Mouse (Mus musculus): Measurements from ENCODE around the gene Chst2. TPM values are rescaled to one million over a fixed set of nuclear protein-coding genes. Genes with fewer than 3 reads are reported as not detected.

The Chst2 gene
- polyA plus RNA-seq (2014; fragmentation: Nextera tagmentation; extraction: Ambion mirVana), result 16.3 and 19.9 TPM in 2 replicates

DNA sequence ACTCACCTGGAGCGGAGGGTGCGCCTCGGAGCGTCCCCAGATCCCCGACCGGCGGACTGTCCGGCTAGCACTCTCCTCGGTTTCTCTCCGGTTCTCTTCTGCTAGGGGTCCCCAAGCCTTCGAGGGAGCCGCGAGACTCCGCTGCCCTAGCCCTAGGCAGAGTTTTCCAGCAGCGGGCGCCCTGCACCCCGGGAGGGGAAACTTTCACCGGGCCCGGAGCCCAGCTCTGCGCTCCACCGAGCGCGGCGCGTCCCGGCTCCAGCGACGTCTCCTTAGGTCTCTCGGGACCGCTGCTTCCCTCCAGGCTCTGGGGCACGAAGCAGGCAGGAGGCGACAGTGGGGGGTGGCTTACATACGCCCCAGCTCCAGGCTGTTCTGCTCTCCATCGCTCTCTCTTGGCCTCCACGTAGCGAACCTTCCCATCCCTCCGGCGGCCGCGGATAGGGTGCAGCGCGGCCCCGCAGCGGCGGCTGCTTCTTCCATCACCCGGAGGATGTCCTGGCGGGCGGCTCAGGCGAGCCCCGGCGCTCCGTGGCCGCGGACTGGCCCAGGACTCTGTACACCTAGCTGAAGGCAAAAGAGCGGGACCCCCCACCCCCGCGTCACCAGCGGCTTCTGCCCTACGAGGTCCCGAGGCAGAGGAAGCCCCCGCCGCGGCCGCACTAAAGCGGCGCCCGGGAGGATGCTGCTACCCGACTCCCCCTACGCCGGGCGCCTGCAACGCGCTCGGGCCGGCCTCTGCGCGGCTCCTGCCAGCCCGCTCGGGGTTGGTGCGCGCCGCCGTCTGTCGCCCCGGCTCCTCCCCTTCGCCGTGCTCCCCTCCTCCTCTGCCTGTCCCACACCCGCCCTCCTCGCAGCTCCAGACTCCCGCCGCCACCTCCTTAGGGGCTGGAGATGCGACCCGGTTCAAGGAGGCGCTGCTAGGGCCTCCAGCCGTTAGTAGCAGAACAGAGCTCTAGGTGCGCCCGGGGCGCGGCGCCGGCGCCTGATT lies at the start of gene Chst2:
Gene Chst2 (minus strand): TSS at position 152 of the 991 bp plus-strand sequence.
- Histone ChIP-seq H3K4me2 (replicated peaks) (peak within 1 kb of the TSS; percentile 79), H3K27ac (peak within 1 kb of the TSS; percentile 65), H3K36me3 (replicated peaks; ENCODE audit: control insufficient read depth, insufficient read depth) (no peaks in the 10 kb centered on the region), H3K9ac (peak within 1 kb of the TSS; percentile 78), H3K4me1 (replicated peaks; ENCODE audit: control insufficient read depth, insufficient read depth, low read length) (peaks cover 10% of the 10 kb centered on the region; the same call in 1 of the 2 replicates), H3K27me3 (ENCODE audit: control insufficient read depth, insufficient read depth, low read length) (peaks cover 9% of the 10 kb centered on the region; the same call in 1 of the 2 replicates), H3K9me3 (ENCODE audit: control insufficient read depth, low read length) (no peaks in the 10 kb centered on the region), H3K4me3 (replicated peaks; ENCODE audit: low read length) (peak within 1 kb of the TSS; percentile 63)
- peak; percentile 94 for ATAC-seq (ENCODE audit: low FRiP score)
- under 1% methylated on average over 98 of the region's 102 CpGs for WGBS
- peak; percentile 79 for DNase-seq (ENCODE audit: low spot score)

DNA sequence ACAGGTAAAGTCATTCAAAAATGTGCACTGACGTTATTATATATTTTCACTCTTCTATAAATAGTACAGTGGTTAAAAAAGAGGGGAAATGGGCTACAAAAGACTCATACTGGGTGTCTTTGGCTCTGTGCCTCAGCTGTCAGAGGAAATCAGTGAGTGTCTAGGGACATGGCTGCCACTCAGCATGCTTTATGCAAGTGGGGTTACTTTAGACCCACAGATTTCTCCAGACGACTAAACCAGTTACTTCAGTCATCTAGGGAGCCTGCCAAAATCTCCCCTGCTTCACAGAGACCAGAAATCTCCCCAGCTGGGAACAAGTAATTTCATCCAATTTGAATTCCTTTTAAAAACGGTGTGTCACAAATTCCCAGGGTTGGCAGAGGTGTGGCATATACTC lies 45.4 kb upstream of the Chst2 start:
- no peak for DNase-seq (ENCODE audit: low spot score)
- Histone ChIP-seq H3K27ac (no peak overlapping the region), H3K9me3 (ENCODE audit: control insufficient read depth, low read length) (no peaks in the 10 kb centered on the region), H3K4me1 (replicated peaks; ENCODE audit: control insufficient read depth, insufficient read depth, low read length) (no peaks in the 10 kb centered on the region), H3K4me3 (replicated peaks; ENCODE audit: low read length) (no peak overlapping the region), H3K36me3 (replicated peaks; ENCODE audit: control insufficient read depth, insufficient read depth) (no peaks in the 10 kb centered on the region), H3K9ac (no peak overlapping the region), H3K27me3 (ENCODE audit: control insufficient read depth, insufficient read depth, low read length) (no peaks in the 10 kb centered on the region), H3K4me2 (replicated peaks) (no peak overlapping the region)
- 56% methylated on average over 3 of the region's 3 CpGs for WGBS
- ATAC-seq (ENCODE audit: low FRiP score), result no peak; the same call in 1 of the 2 replicates

DNA sequence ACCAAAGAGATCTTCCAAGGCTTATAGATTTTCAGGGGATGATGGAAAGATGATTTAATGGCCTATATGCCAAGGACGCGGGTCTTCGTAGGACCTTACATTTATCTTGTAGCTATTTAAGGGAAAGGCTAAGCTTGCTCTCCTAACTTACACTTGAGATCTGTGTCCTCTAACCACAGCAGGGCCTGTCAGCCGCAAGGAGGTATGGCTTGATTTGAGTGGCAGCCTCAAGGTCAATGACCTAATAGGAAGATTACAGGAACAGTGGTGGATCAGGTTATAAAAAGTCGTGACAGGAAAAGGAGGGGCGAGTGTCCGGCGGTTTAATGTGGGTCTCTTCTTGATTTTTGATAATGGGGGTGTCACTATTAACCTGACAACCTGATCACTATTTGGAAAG lies 44.1 kb upstream of the Chst2 start:
- Histone ChIP-seq H3K36me3 (replicated peaks; ENCODE audit: control insufficient read depth, insufficient read depth) (no peaks in the 10 kb centered on the region), H3K9me3 (ENCODE audit: control insufficient read depth, low read length) (no peaks in the 10 kb centered on the region), H3K9ac (no peak overlapping the region), H3K27ac (no peak overlapping the region), H3K27me3 (ENCODE audit: control insufficient read depth, insufficient read depth, low read length) (no peaks in the 10 kb centered on the region), H3K4me3 (replicated peaks; ENCODE audit: low read length) (no peak overlapping the region), H3K4me1 (replicated peaks; ENCODE audit: control insufficient read depth, insufficient read depth, low read length) (no peaks in the 10 kb centered on the region), H3K4me2 (replicated peaks) (no peak overlapping the region)
- no peak for ATAC-seq (ENCODE audit: low FRiP score)
- over 99% methylated on average over 8 of the region's 8 CpGs for WGBS
- DNase-seq (ENCODE audit: low spot score), result no peak

DNA sequence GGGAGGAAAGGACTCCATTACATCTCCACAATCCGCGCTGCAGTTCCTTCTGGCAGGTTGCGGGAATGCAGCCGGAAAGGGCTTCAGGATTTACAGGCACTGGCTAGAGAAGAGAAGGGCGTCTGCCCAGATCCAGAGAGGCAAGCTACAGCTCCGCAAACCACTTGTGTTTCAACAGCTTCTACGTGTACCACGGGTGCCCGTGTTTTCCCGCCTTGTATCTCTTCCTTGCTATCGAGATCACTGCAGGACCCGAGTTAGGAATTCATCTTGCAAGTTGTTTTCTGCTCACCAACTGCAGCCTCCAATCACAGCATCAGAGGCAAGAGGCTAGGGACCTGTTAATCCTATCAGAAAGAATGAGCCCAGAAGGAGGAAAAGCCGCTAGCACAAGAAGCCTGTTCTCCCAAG lies 35.8 kb upstream of the Chst2 start:
- H3K4me1 ChIP-seq (replicated peaks; ENCODE audit: control insufficient read depth, insufficient read depth, low read length), result peaks cover 5% of the 10 kb centered on the region; the same call in 1 of the 2 replicates
- no peak overlapping the region for H3K27ac ChIP-seq
- H3K9ac ChIP-seq, result peak overlapping the region; percentile 25
- WGBS, result 8% methylated on average over 13 of the region's 13 CpGs
- H3K27me3 ChIP-seq (ENCODE audit: control insufficient read depth, insufficient read depth, low read length), result no peaks in the 10 kb centered on the region
- ATAC-seq (ENCODE audit: low FRiP score) (peak; percentile 82), DNase-seq (ENCODE audit: low spot score) (peak; percentile 64)
- no peaks in the 10 kb centered on the region for H3K36me3 ChIP-seq (replicated peaks; ENCODE audit: control insufficient read depth, insufficient read depth)
- H3K9me3 ChIP-seq (ENCODE audit: control insufficient read depth, low read length), result no peaks in the 10 kb centered on the region
- no peak overlapping the region; the same call in 1 of the 2 replicates for H3K4me3 ChIP-seq (replicated peaks; ENCODE audit: low read length)
- H3K4me2 ChIP-seq (replicated peaks), result peak overlapping the region; percentile 42

DNA sequence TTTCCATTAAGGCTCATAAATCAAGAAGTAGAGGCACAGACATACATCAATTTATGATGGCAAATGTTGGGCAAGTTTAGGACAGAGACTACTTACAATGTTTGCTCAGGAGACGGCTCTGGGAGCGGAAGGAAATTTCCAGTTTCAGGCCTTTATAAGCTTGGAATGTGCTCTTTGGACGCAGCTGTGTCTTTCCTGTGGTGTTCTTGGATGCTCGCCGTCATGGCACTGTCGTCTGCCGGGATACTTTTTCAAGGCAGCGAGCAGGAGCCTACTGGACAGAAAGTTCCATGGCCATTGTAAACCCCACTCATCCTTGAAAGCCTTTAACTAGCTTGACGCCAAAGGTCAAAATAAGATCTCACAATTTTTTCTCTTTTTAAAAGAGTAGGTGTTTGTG lies 31.4 kb upstream of the Chst2 start:
- Histone ChIP-seq H3K27ac (no peak overlapping the region), H3K4me3 (replicated peaks; ENCODE audit: low read length) (no peak overlapping the region), H3K27me3 (ENCODE audit: control insufficient read depth, insufficient read depth, low read length) (no peaks in the 10 kb centered on the region), H3K9me3 (ENCODE audit: control insufficient read depth, low read length) (no peaks in the 10 kb centered on the region), H3K9ac (no peak overlapping the region), H3K36me3 (replicated peaks; ENCODE audit: control insufficient read depth, insufficient read depth) (no peaks in the 10 kb centered on the region), H3K4me2 (replicated peaks) (no peak overlapping the region), H3K4me1 (replicated peaks; ENCODE audit: control insufficient read depth, insufficient read depth, low read length) (peaks cover under 1% of the 10 kb centered on the region; the same call in 1 of the 2 replicates)
- DNase-seq (ENCODE audit: low spot score), result no peak
- no peak for ATAC-seq (ENCODE audit: low FRiP score)
- WGBS, result 84% methylated on average over 9 of the region's 9 CpGs

DNA sequence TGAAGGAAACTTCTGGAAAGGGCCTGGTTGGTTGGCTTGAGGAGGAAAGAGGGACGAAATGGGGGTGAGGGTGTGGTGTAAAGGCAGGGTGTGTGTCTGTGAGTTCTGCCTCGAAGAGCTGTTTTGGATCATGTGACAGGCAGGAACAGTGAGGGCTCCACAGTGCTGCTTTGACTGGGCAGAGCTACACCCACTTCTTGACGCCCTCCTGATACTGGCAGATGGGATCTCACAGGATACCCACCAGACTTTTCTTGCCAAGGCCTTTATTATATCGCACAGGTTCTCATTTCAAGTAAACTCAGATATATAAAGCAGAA lies 29.7 kb upstream of the Chst2 start:
- Histone ChIP-seq H3K4me1 (replicated peaks; ENCODE audit: control insufficient read depth, insufficient read depth, low read length) (no peaks in the 10 kb centered on the region), H3K9me3 (ENCODE audit: control insufficient read depth, low read length) (no peaks in the 10 kb centered on the region), H3K9ac (no peak overlapping the region), H3K36me3 (replicated peaks; ENCODE audit: control insufficient read depth, insufficient read depth) (no peaks in the 10 kb centered on the region), H3K27ac (no peak overlapping the region), H3K4me2 (replicated peaks) (no peak overlapping the region), H3K27me3 (ENCODE audit: control insufficient read depth, insufficient read depth, low read length) (no peaks in the 10 kb centered on the region), H3K4me3 (replicated peaks; ENCODE audit: low read length) (no peak overlapping the region)
- no peak for DNase-seq (ENCODE audit: low spot score)
- ATAC-seq (ENCODE audit: low FRiP score), result no peak
- 85% methylated on average over 4 of the region's 4 CpGs for WGBS

DNA sequence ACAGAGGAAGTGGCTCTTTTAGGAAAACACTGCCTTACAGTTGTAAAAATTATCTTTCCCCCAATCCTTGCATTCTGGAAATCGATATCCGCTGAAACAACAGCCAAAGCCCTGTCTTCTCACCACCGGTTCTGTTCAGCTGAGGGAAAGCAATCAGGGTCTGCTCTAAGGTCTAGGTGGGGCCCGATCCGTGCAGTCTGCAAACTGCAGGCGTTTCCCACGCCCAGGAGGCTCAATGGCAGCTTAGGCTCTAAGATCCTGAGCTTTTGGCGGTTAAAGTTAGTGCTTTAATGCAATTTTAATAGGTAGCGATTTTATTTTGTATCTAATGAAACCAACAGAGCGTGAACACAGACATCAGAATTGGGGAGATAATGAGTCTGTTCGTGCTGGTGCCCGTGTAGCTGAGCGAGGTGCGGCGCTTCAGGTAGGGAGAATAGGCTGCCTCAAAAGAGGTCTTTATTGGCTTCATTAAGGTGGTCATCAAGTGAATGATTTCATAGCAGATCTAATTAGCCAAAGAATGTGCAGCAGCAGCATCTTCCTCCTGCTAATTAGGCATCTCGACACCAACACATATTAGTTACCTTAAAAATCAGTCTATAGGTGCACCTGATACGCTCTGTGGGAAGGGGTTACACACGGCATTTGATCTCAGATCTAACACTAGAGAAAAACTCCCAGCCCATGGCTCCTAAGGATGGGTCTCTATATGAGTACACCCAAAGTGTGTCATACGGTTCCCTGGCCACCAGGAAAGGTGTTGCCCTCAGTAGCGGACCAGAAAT lies 29.2 kb upstream of the Chst2 start:
- ATAC-seq (ENCODE audit: low FRiP score), result peak; percentile 71; the same call in 1 of the 2 replicates
- WGBS, result 71% methylated on average over 20 of the region's 20 CpGs

DNA sequence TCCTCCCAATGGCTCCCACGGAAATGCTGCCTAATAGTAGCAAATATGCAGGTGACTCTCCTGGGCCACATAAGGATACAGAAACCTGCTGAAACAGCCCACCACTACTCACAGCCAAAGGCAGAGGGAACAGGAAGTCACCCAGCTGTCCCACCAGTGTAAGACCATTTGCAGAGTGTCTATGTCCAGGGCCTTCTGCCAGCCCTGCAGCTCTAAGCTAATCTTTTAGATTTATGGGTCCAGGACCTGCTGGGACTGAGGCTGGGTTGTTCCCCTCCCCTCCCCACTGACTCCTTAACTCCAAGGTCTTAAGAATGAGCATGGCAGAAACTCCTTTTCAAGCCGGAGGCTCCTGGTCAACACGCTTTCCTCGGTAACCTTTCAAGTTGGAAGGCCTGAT lies 21.8 kb upstream of the Chst2 start:
- no peak overlapping the region for H3K4me2 ChIP-seq (replicated peaks)
- no peak overlapping the region for H3K4me3 ChIP-seq (replicated peaks; ENCODE audit: low read length)
- ATAC-seq (ENCODE audit: low FRiP score) (no peak), DNase-seq (ENCODE audit: low spot score) (no peak)
- H3K9me3 ChIP-seq (ENCODE audit: control insufficient read depth, low read length), result no peaks in the 10 kb centered on the region
- WGBS, result 90% methylated on average over 4 of the region's 4 CpGs
- no peaks in the 10 kb centered on the region for H3K36me3 ChIP-seq (replicated peaks; ENCODE audit: control insufficient read depth, insufficient read depth)
- no peaks in the 10 kb centered on the region for H3K27me3 ChIP-seq (ENCODE audit: control insufficient read depth, insufficient read depth, low read length)
- H3K4me1 ChIP-seq (replicated peaks; ENCODE audit: control insufficient read depth, insufficient read depth, low read length), result no peaks in the 10 kb centered on the region
- H3K9ac ChIP-seq, result no peak overlapping the region
- H3K27ac ChIP-seq, result no peak overlapping the region

More for the DNA sequence above, 29.2 kb upstream of the Chst2 start:
- Histone ChIP-seq H3K36me3 (replicated peaks; ENCODE audit: control insufficient read depth, insufficient read depth) (no peaks in the 10 kb centered on the region), H3K27me3 (ENCODE audit: control insufficient read depth, insufficient read depth, low read length) (no peaks in the 10 kb centered on the region), H3K9ac (no peak overlapping the region), H3K9me3 (ENCODE audit: control insufficient read depth, low read length) (no peaks in the 10 kb centered on the region), H3K4me2 (replicated peaks) (no peak overlapping the region), H3K4me1 (replicated peaks; ENCODE audit: control insufficient read depth, insufficient read depth, low read length) (no peaks in the 10 kb centered on the region), H3K27ac (no peak overlapping the region), H3K4me3 (replicated peaks; ENCODE audit: low read length) (no peak overlapping the region)
- DNase-seq (ENCODE audit: low spot score), result no peak

DNA sequence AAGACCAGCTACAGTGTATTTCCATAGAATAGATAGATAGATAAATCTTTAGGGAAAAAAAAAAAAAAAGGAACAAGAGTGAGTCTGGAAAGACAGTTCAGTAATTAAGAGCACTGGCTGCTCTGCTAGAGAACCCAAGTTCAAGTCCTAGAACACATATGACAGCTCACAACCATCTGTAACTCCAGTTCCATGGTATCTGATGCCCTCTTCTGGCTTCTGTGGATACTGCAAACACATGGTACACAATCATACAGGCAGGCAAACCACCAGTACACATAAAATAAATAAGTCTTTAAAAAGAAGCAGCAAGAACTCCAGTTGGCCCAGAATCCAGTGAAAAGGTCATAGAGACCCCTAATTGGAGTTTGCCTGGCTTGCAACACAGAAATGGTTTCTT lies 7.4 kb upstream of the Chst2 start:
- Histone ChIP-seq H3K9ac (no peak overlapping the region), H3K4me1 (replicated peaks; ENCODE audit: control insufficient read depth, insufficient read depth, low read length) (no peaks in the 10 kb centered on the region), H3K27ac (no peak overlapping the region), H3K9me3 (ENCODE audit: control insufficient read depth, low read length) (no peaks in the 10 kb centered on the region), H3K36me3 (replicated peaks; ENCODE audit: control insufficient read depth, insufficient read depth) (no peaks in the 10 kb centered on the region), H3K4me3 (replicated peaks; ENCODE audit: low read length) (no peak overlapping the region), H3K27me3 (ENCODE audit: control insufficient read depth, insufficient read depth, low read length) (no peaks in the 10 kb centered on the region), H3K4me2 (replicated peaks) (no peak overlapping the region)
- DNase-seq (ENCODE audit: low spot score) (no peak), ATAC-seq (ENCODE audit: low FRiP score) (no peak)
